Mouse (Mus musculus) midbrain, embryonic 14.5 days (tissue): Measurements from ENCODE around the gene Vars2. TPM values are rescaled to one million over a fixed set of nuclear protein-coding genes. Genes with fewer than 3 reads are reported as not detected.
A peak's percentile ranks its signal among the peaks of the same experiment; 100 is the strongest.

ENCODE experiments used
- ATAC-seq: fragments of 200-750 bp; cut with Nextera tagmentation; 2 replicates; pipeline ENCODE4 v1.8.0; 2017; ENCODE audit warnings: moderate number of reproducible peaks, moderate library complexity; ENCODE audit not compliant: low FRiP score, low TSS enrichment
- DNase-seq: peaks from one replicate; pipeline ENCODE4 v3.0.0-alpha.2; 2015
- H3K27ac ChIP-seq: fragments of 300-500 bp; sonication (generic); replicated peaks from 2 replicates; pipeline ENCODE4 v1.5.1; 2014; ENCODE audit warnings: mild to moderate bottlenecking, low read depth, low read length, moderate library complexity
- H3K27me3 ChIP-seq: fragments of 300-500 bp; sonication (generic); 2 replicates; pipeline ENCODE4 v1.6.1; 2014; ENCODE audit warnings: low read length, control low read depth, mixed read lengths; ENCODE audit not compliant: control insufficient read depth, insufficient read depth
- H3K36me3 ChIP-seq: fragments of 300-500 bp; sonication (generic); 2 replicates; pipeline ENCODE4 v1.6.1; 2014; ENCODE audit warnings: low read length, control low read depth; ENCODE audit not compliant: control insufficient read depth, insufficient read depth
- H3K4me1 ChIP-seq: fragments of 300-500 bp; sonication (generic); 2 replicates; pipeline ENCODE4 v1.6.1; 2014; ENCODE audit warnings: mild to moderate bottlenecking, antibody characterized with exemption, low read length, control low read depth; ENCODE audit not compliant: control insufficient read depth, insufficient read depth
- H3K4me2 ChIP-seq: fragments of 300-500 bp; sonication (generic); 2 replicates; pipeline ENCODE4 v1.6.1; 2014; ENCODE audit warnings: mild to moderate bottlenecking, low read length, moderate library complexity
- H3K4me3 ChIP-seq: fragments of 300-500 bp; sonication (generic); replicated peaks from 2 replicates; pipeline ENCODE4 v1.5.1; 2014; ENCODE audit warnings: low read depth, low read length
- H3K9ac ChIP-seq: fragments of 300-500 bp; sonication (generic); replicated peaks from 2 replicates; pipeline ENCODE4 v1.6.1; 2014; ENCODE audit warnings: mild to moderate bottlenecking, low read length, moderate library complexity
- H3K9me3 ChIP-seq: fragments of 300-500 bp; sonication (generic); 2 replicates; pipeline ENCODE4 v1.6.1; 2016; ENCODE audit warnings: low read length, control low read depth, mixed read lengths; ENCODE audit not compliant: control insufficient read depth
- WGBS: fragments of 180-500 bp; shearing (Covaris S2); extraction: QIAGEN DNeasy Blood & Tissue Kit; methylation state at CpG from one replicate; pipeline ENCODE4 v1.1.7; 2014; 5-methylcytosine and 5-hydroxymethylcytosine counted together
- polyA plus RNA-seq: library from polyadenylated mRNA; unstranded; fragments of >200 nt; fragmentation: Nextera tagmentation; extraction: Ambion mirVana; gene quantifications from 2 replicates; pipeline ENCODE4 v1.2.1, GENCODE M21; 2014

Vars2 gene
- polyA plus RNA-seq, 1 experiment from 2014 or later = 14.8 TPM

- ATAC-seq = peak; percentile 17; the same call in 1 of the 2 replicates
- 1% methylated on average over 15 of the region's 15 CpGs for WGBS
- Histone ChIP-seq H3K9me3 (no peaks in the 10 kb centered on the region), H3K9ac (peak overlapping the region; percentile 36; the same call in 1 of the 2 replicates), H3K27me3 (0 out of 2 replicates have a peak, but pooled peaks cover 7% of the 10 kb centered on the region), H3K27ac (0 out of 2 replicates have a peak overlapping the region, but pooled peaks have one; percentile 8), H3K4me1 (no peaks in the 10 kb centered on the region), H3K4me2 (peak overlapping the region; percentile 65), H3K4me3 (peak overlapping the region; percentile 30), H3K36me3 (no peaks in the 10 kb centered on the region)
- DNase-seq = peak; percentile 89
Observed at GRCm38 (mm10) chr17:35635699-35636111, 31.7 kb downstream of the Vars2 start.

- DNase-seq (no peak), ATAC-seq (no peak)
- Histone ChIP-seq H3K4me2 (no peak overlapping the region), H3K4me3 (no peak overlapping the region), H3K27me3 (0 out of 2 replicates have a peak, but pooled peaks cover 7% of the 10 kb centered on the region), H3K4me1 (no peaks in the 10 kb centered on the region), H3K9ac (no peak overlapping the region), H3K27ac (no peak overlapping the region), H3K36me3 (no peaks in the 10 kb centered on the region), H3K9me3 (no peaks in the 10 kb centered on the region)
- 61% methylated on average over 3 of the region's 3 CpGs for WGBS
Observed at GRCm38 (mm10) chr17:35635202-35635601, 32.2 kb downstream of the Vars2 start.

GRCm38 (mm10) chr17:35633992-35634391 lies 33.4 kb downstream of the Vars2 start:
- Histone ChIP-seq H3K27ac (no peak overlapping the region), H3K36me3 (no peaks in the 10 kb centered on the region), H3K9me3 (no peaks in the 10 kb centered on the region), H3K4me2 (no peak overlapping the region), H3K4me1 (no peaks in the 10 kb centered on the region), H3K9ac (no peak overlapping the region), H3K27me3 (0 out of 2 replicates have a peak, but pooled peaks cover 7% of the 10 kb centered on the region), H3K4me3 (no peak overlapping the region)
- ATAC-seq (no peak), DNase-seq (peak; percentile 63)
- 12% methylated on average over 1 of the region's 1 CpGs for WGBS

- 86% methylated on average over 7 of the region's 7 CpGs for WGBS
- ATAC-seq = no peak
Observed at GRCm38 (mm10) chr17:35626537-35626936, 40.9 kb downstream of the Vars2 start, which contains the start of gene Gm9573. Gm9573 (minus strand) TSS chr17:35626637.

GRCm38 (mm10) chr17:35617127-35617526 lies 50.3 kb downstream of the Vars2 start:
- H3K4me1 ChIP-seq = no peaks in the 10 kb centered on the region
- WGBS = 83% methylated on average over 4 of the region's 4 CpGs
- H3K27ac ChIP-seq = no peak overlapping the region
- no peak for ATAC-seq
- no peaks in the 10 kb centered on the region for H3K36me3 ChIP-seq
- H3K27me3 ChIP-seq = no peaks in the 10 kb centered on the region
- DNase-seq = no peak
- no peak overlapping the region for H3K4me2 ChIP-seq
- no peak overlapping the region for H3K9ac ChIP-seq
- H3K9me3 ChIP-seq = no peaks in the 10 kb centered on the region
- no peak overlapping the region for H3K4me3 ChIP-seq

More at GRCm38 (mm10) chr17:35626537-35626936, 40.9 kb downstream of the Vars2 start, which contains the start of gene Gm9573:
- no peak within 1 kb of the TSS for H3K27ac ChIP-seq
- no peaks in the 10 kb centered on the region for H3K36me3 ChIP-seq
- no peaks in the 10 kb centered on the region for H3K27me3 ChIP-seq
- DNase-seq = no peak
- H3K4me2 ChIP-seq = no peak within 1 kb of the TSS
- H3K4me1 ChIP-seq = no peaks in the 10 kb centered on the region
- H3K9me3 ChIP-seq = no peaks in the 10 kb centered on the region
- no peak within 1 kb of the TSS for H3K4me3 ChIP-seq
- H3K9ac ChIP-seq = no peak within 1 kb of the TSS

Other genes with a start within 250 kb of the Vars2 start
- gene H2-Q6, start 242.7 kb downstream of the Vars2 start, polyA plus RNA-seq = 0.61 and 0.63 TPM in 2 replicates
- gene H2-Q7, start 228.4 kb downstream of the Vars2 start, polyA plus RNA-seq = 2.5 and 2.8 TPM in 2 replicates
- gene H2-Q10, start 197.5 kb downstream of the Vars2 start, polyA plus RNA-seq = 0.38 TPM in 1 of 2 replicates, not detected in the other
- not detected in 2 replicates for gene Pou5f1, start 161.6 kb downstream of the Vars2 start, polyA plus RNA-seq
- 8.9 and 15.5 TPM in 2 replicates for gene Tcf19, start 150.8 kb downstream of the Vars2 start, polyA plus RNA-seq
- gene Cchcr1, start 150.5 kb downstream of the Vars2 start, polyA plus RNA-seq = 1.6 and 3.4 TPM in 2 replicates
- 0.54 and 0.61 TPM in 2 replicates for gene Psors1c2, start 134.4 kb downstream of the Vars2 start, polyA plus RNA-seq
- gene Cdsn, start 115.5 kb downstream of the Vars2 start, polyA plus RNA-seq = 0.11 TPM in 1 of 2 replicates, not detected in the other
- not detected in 2 replicates for gene 2300002M23Rik, start 100.1 kb downstream of the Vars2 start, polyA plus RNA-seq
- not detected in 2 replicates for gene Sfta2, start 66.0 kb downstream of the Vars2 start, polyA plus RNA-seq
- gene Gm9573, start 41.0 kb downstream of the Vars2 start, polyA plus RNA-seq = not detected in 2 replicates
- not detected in 2 replicates for gene Mucl3, start 23.9 kb downstream of the Vars2 start, polyA plus RNA-seq
- 23.6 and 25.5 TPM in 2 replicates for gene Gtf2h4, start 6.1 kb upstream of the Vars2 start, polyA plus RNA-seq
- 52.9 and 87.2 TPM in 2 replicates for gene Ddr1, start 37.0 kb upstream of the Vars2 start, polyA plus RNA-seq
- 3.3 and 4.0 TPM in 2 replicates for gene Ier3, start 154.1 kb upstream of the Vars2 start, polyA plus RNA-seq
- gene Flot1, start 155.6 kb upstream of the Vars2 start, polyA plus RNA-seq = 59.9 and 74.0 TPM in 2 replicates
- gene Tubb5, start 170.7 kb upstream of the Vars2 start, polyA plus RNA-seq = 1,880 and 2,054 TPM in 2 replicates
- gene Mdc1, start 173.9 kb upstream of the Vars2 start, polyA plus RNA-seq = 7.3 and 8.2 TPM in 2 replicates
- 14.5 and 20.2 TPM in 2 replicates for gene Nrm, start 193.7 kb upstream of the Vars2 start, polyA plus RNA-seq
- 17.4 and 21.0 TPM in 2 replicates for gene Ppp1r18, start 198.0 kb upstream of the Vars2 start, polyA plus RNA-seq
- gene Dhx16, start 212.2 kb upstream of the Vars2 start, polyA plus RNA-seq = 27.4 and 30.7 TPM in 2 replicates
- gene 2310061I04Rik, start 229.8 kb upstream of the Vars2 start, polyA plus RNA-seq = 50.7 and 70.0 TPM in 2 replicates
- 478 and 503 TPM in 2 replicates for gene Atat1, start 242.5 kb upstream of the Vars2 start, polyA plus RNA-seq
- 54.9 and 55.3 TPM in 2 replicates for gene Mrps18b, start 248.8 kb upstream of the Vars2 start, polyA plus RNA-seq
- gene Ppp1r10, start 248.8 kb upstream of the Vars2 start, polyA plus RNA-seq = 36.3 and 45.2 TPM in 2 replicates